Mouse (Mus musculus) thymus, adult 2 months (tissue): Measurements from ENCODE around the gene Gfy.

ENCODE experiments used
- CTCF ChIP-seq: fragments of 200-500 bp; IDR thresholded peaks from 2 replicates; pipeline ENCODE4 v1.5.1; 2012; ENCODE audit warnings: mild to moderate bottlenecking, control low read depth, low read length, moderate library complexity, borderline replicate concordance; ENCODE audit not compliant: control insufficient read depth, poor library complexity, insufficient read depth; ENCODE audit errors: extremely low read depth
- POLR2A ChIP-seq: fragments of 200-500 bp; IDR thresholded peaks from 2 replicates; pipeline ENCODE4 v1.6.1; 2012; ENCODE audit warnings: mild to moderate bottlenecking, low read length, control low read depth, moderate library complexity; ENCODE audit not compliant: control insufficient read depth, poor library complexity, insufficient read depth; ENCODE audit errors: extremely low read depth

DNA sequence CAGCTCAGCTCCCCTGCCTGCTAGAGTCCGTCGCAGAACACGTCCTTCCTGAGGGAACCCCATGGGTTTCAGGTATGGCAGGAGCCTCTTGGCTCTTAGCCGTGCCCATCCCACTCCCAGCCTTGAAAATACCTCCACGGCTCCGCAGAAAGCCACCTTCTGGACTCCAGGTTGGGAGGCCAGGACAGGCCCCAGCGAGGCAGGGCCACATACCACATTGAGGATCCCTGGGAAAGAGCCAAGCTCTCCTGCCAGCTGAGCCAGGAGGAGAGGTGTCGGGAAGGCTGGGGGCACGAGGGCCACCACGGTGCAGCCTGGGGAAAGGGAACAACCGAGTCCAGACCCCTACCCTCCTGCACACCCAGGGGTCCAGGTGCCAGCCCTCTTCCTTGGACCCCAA lies 32.1 kb downstream of the Gfy start:
- no peak for TF ChIP-seq POLR2A
- no peak for TF ChIP-seq CTCF
